Comparison of ENCODE assay signal across 10 mouse cellular contexts in genomic region chr10:110192881-110193280, GRCm38 (mm10).
DNase-seq lines count a peak whose midpoint lies in the region; ATAC-seq and TF ChIP-seq lines count a peak whose summit lies in the region.
"Had no signal": no experiment of that assay in that cellular context is flagged by ENCODE, and none has a peak within 500 bp of the region (broad histone marks: within the 10 kb centered on the region; RNA-seq: fewer than 3 reads in every experiment).

No protein-coding gene starts in this region.

- no peaks in the 10 kb centered on the region for H3K27me3 ChIP-seq in hindbrain, embryonic 12.5 days
- no peaks in the 10 kb centered on the region for H3K27me3 ChIP-seq in midbrain, postnatal 0 days (ENCODE audit: insufficient read depth, low read length)

- no peak for ATAC-seq in hindbrain, embryonic 12.5 days (ENCODE audit: low FRiP score)
- ATAC-seq in midbrain, postnatal 0 days (ENCODE audit: low FRiP score): no peak
- no peak for ATAC-seq in activated CD4-positive, CD25-positive, alpha-beta regulatory T cell, adult 4 months
- no peak; the same call in 1 of the 2 replicates for ATAC-seq in frontal cortex, adult (ENCODE audit: low TSS enrichment)
- ATAC-seq: CD4-positive, CD25-positive, alpha-beta regulatory T cell, adult 4 months had no signal

- H3K4me1 ChIP-seq in hindbrain, embryonic 12.5 days: peaks cover 8% of the 10 kb centered on the region; the same call in 1 of the 2 replicates
- peaks cover 6% of the 10 kb centered on the region; the same call in 1 of the 2 replicates for H3K4me1 ChIP-seq in midbrain, postnatal 0 days (ENCODE audit: insufficient read depth, low read length)

- 36% methylated on average over 4 of the region's 4 CpGs for WGBS in hindbrain, embryonic 12.5 days
- WGBS in midbrain, postnatal 0 days: 33% methylated on average over 4 of the region's 4 CpGs

- DNase-seq in layer of hippocampus, postnatal 10 days (ENCODE audit: low spot score in 2 of 2): peak; percentile 22 to 46
- DNase-seq in layer of hippocampus, adult 8-10 months (ENCODE audit: low spot score in 2 of 2): no peak
- DNase-seq in cerebellum, adult 9-10 months: peak; percentile 54
- DNase-seq in midbrain, postnatal 0 days (ENCODE audit: low spot score): peak; percentile 67
- no peak for DNase-seq in gastrocnemius, adult 2 months

- intact Hi-C loops in gastrocnemius, adult 2 months (cut with DNase I): no loop called here

- H3K36me3 ChIP-seq in hindbrain, embryonic 12.5 days: no peaks in the 10 kb centered on the region
- no peaks in the 10 kb centered on the region for H3K36me3 ChIP-seq in midbrain, postnatal 0 days (ENCODE audit: insufficient read depth, low read length)

- H3K9ac ChIP-seq in hindbrain, embryonic 12.5 days: no peak overlapping the region
- H3K9ac ChIP-seq in midbrain, postnatal 0 days (replicated peaks; ENCODE audit: low read length, poor library complexity, severe bottlenecking): no peak overlapping the region

- no peaks in the 10 kb centered on the region for H3K9me3 ChIP-seq in hindbrain, embryonic 12.5 days (replicated peaks)
- H3K9me3 ChIP-seq in midbrain, postnatal 0 days (ENCODE audit: low read length): no peaks in the 10 kb centered on the region

- H3K4me2 ChIP-seq in hindbrain, embryonic 12.5 days (replicated peaks): no peak overlapping the region
- H3K4me2 ChIP-seq in midbrain, postnatal 0 days (ENCODE audit: low read depth, low read length, poor library complexity, severe bottlenecking): no peak overlapping the region

- peak overlapping the region; percentile 23; the same call in 1 of the 2 replicates for H3K27ac ChIP-seq in hindbrain, embryonic 12.5 days
- H3K27ac ChIP-seq in midbrain, postnatal 0 days (ENCODE audit: low read depth, low read length): no peak overlapping the region
- no peak overlapping the region for H3K27ac ChIP-seq in gastrocnemius, adult 2 months
- H3K27ac ChIP-seq: stomach, postnatal 0 days had no signal

- no peak for TF ChIP-seq CTCF in midbrain, postnatal 0 days (IDR thresholded peaks at IDR 0.05)
- TF ChIP-seq CTCF in gastrocnemius, adult 2 months (IDR thresholded peaks at IDR 0.05): no peak

- H3K4me3 ChIP-seq in hindbrain, embryonic 12.5 days: no peak overlapping the region
- H3K4me3 ChIP-seq in midbrain, postnatal 0 days (ENCODE audit: low read depth, low read length): no peak overlapping the region
- H3K4me3 ChIP-seq in gastrocnemius, adult 2 months: no peak overlapping the region

Comparison
In these comparisons a context has a peak if more than half of its experiments do, and no peak if none do; other contexts are left out.
1. DNase-seq: peak in layer of hippocampus, postnatal 10 days (2 of 2), cerebellum, adult 9-10 months (single experiment) and midbrain, postnatal 0 days (single experiment); none in layer of hippocampus, adult 8-10 months (0 of 2) and gastrocnemius, adult 2 months (single experiment).